Mouse (Mus musculus): ENCODE measurements around the gene Maged1. TPM values are rescaled to one million over a fixed set of nuclear protein-coding genes. Genes with fewer than 3 reads are reported as not detected.

Maged1 gene
- polyA plus RNA-seq, 1 experiment from 2014 or later: 956 TPM

Other genes with a start within 250 kb of the Maged1 start
- gene Fam90a1b, start 175.4 kb downstream of the Maged1 start, polyA plus RNA-seq (2015; fragmentation: Nextera tagmentation; extraction: Ambion mirVana): 0.13 and 0.14 TPM in 2 replicates
- 130 and 131 TPM in 2 replicates for gene Apoo, start 175.0 kb downstream of the Maged1 start, polyA plus RNA-seq (2015; fragmentation: Nextera tagmentation; extraction: Ambion mirVana)
- gene Gspt2, start 93.9 kb upstream of the Maged1 start, polyA plus RNA-seq (2015; fragmentation: Nextera tagmentation; extraction: Ambion mirVana): 23.9 and 26.2 TPM in 2 replicates
- gene Zxdb, start 182.4 kb upstream of the Maged1 start, polyA plus RNA-seq (2015; fragmentation: Nextera tagmentation; extraction: Ambion mirVana): 1.4 and 1.9 TPM in 2 replicates